Mouse (Mus musculus): ENCODE measurements around the gene Enah. TPM values are rescaled to one million over a fixed set of nuclear protein-coding genes. Genes with fewer than 3 reads are reported as not detected.

The Enah gene
- total RNA-seq, 2 experiments from 2014 or later: 158 to 182 TPM

DNA sequence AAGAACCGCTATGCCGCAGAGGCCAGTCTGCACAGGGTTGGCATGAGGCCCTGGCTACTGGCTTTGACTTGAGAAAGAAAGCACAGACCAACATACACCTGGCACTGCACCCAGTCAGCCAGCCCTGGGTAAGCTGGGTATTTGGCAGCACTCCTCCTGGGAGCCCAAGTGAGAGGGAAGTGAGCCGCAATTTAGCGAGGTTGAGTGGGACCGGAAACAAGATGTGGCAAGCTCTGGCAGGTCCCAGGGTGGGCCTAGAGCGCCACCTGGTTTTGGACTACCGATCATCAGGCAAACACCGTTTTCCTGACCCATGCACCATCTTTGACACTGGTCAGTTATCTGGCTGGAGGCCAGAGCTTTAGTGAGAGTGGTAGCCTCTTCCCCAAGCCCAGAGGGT, 138.3 kb downstream of the Enah start:
- DNase-seq (ENCODE audit: extremely low spot score in 1 of 2, low spot score in 1 of 2): peak in 1 of 2 experiments; percentile 24

DNA sequence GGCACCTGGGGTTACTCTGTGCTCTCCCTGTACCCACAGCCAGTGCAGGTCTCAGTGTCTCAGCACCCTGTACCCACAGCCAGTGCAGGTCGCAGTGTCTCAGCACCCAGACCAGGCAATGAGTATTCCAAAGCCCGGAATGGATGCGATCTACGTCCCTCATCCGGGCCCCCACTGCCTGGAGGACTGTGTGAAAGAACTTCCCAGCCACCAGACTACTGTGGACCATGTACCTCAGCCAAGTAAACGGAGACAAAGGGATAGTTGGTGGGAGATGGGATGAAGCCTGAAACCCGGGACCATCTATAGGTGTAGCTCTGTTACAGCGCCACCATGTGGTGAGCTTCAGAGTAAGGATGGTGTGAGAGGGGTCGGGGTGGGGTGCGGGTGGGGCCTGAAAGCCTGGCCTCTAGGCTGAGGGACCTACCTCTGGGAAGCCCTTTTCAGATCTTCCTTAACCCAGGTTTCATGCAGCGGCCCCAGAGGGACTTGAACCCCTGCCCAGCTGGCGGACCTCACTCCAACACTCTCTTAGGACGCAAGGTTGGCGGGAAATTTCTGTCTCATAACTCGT, 139.0 kb downstream of the Enah start:
- DNase-seq (ENCODE audit: extremely low spot score in 1 of 2, low spot score in 1 of 2): no peak

DNA sequence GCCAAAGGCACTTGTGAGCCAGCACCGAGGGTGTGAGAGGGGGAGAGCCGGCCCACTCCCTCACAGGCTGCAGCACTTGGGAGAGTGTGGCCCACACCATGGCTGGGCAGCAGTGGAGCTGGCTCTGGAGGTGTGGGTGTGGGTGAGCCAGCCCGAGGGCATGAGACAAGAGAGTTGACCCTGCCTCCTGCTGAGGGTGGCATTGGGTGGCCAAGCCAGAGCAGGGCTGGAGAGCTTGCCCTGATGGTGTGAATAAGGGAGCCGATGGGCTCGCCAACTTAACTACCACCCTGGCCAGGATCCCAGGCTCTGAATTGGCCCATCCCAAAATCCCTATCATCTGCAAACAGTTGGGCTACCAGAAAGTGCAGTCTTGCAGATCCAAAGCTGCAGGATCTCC, 141.4 kb downstream of the Enah start:
- no peak for DNase-seq (ENCODE audit: extremely low spot score in 1 of 2, low spot score in 1 of 2)

DNA sequence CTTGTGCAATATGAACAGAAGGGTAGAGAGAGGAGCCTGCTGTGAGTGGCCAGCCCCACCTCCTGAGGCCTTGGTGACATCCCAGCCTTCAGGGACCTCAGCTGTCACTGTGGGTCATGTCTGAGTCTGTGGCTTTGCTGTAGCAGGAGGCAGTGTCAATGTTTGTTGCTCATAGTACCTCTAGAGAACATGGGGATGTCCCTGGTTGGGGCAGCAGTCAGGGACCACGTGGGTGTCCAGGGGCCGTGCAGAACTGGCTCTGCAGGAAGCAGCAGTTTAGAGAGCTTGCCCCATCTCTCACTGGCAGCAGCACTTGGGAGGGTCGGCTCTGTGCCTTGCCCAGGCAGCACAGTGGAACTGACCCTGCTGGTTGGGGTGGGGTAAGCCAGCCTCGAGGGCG, 142.7 kb downstream of the Enah start:
- DNase-seq (ENCODE audit: extremely low spot score in 1 of 2, low spot score in 1 of 2): no peak

- DNase-seq (ENCODE audit: extremely low spot score in 1 of 2, low spot score in 1 of 2): no peak
Measured at GRCm38 (mm10) chr1:181876656-181877055, 143.1 kb downstream of the Enah start.

- DNase-seq (ENCODE audit: extremely low spot score in 1 of 2, low spot score in 1 of 2): no peak
Measured at GRCm38 (mm10) chr1:181873086-181873920, 146.5 kb downstream of the Enah start.

DNA sequence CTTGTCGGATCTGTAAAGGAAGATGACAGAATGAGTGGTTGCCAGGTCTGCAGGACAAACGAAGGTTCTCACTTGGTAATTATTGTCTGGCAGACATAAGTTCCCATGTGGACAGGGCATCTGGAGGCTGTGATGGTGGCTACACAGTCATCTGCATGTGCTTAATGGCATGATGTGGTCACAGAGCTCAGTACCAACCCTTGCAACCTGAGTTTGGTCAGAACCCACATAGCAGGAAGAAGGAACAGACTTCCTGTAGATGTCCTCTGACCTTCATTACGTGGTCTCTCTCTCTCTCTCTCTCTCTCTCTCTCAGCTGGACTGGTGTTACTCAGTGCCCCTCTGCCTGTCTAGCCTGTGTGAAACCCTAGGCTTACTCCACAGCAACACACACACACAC, 147.2 kb downstream of the Enah start:
- DNase-seq (ENCODE audit: extremely low spot score in 1 of 2, low spot score in 1 of 2): no peak

GRCm38 (mm10) chr1:181866429-181867280, 153.1 kb downstream of the Enah start:
- DNase-seq (ENCODE audit: extremely low spot score in 1 of 2, low spot score in 1 of 2): no peak

DNA sequence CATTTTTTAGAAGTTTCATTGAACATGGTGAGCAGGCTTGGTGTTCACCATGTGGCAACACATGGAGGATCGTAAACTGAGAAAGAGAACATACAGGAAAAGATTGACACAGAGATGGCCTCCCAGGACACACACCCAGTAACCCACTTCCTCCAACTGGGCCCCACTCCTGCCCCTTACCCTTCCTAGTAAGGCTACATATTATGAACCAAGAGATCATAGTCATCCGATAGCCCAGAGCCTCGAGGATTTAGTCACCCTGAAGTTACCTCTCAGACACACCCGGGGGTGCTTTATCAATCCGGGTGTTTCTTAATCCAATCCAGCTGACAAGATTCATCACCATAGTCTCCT, 153.9 kb downstream of the Enah start:
- DNase-seq (ENCODE audit: extremely low spot score in 1 of 2, low spot score in 1 of 2): no peak

GRCm38 (mm10) chr1:181864971-181865862, 154.6 kb downstream of the Enah start:
- DNase-seq (ENCODE audit: extremely low spot score in 1 of 2, low spot score in 1 of 2): no peak

GRCm38 (mm10) chr1:181863431-181863830, 156.4 kb downstream of the Enah start:
- DNase-seq (ENCODE audit: extremely low spot score in 1 of 2, low spot score in 1 of 2): no peak

GRCm38 (mm10) chr1:181862676-181863374, 157.0 kb downstream of the Enah start:
- no peak for DNase-seq (ENCODE audit: extremely low spot score in 1 of 2, low spot score in 1 of 2)

DNA sequence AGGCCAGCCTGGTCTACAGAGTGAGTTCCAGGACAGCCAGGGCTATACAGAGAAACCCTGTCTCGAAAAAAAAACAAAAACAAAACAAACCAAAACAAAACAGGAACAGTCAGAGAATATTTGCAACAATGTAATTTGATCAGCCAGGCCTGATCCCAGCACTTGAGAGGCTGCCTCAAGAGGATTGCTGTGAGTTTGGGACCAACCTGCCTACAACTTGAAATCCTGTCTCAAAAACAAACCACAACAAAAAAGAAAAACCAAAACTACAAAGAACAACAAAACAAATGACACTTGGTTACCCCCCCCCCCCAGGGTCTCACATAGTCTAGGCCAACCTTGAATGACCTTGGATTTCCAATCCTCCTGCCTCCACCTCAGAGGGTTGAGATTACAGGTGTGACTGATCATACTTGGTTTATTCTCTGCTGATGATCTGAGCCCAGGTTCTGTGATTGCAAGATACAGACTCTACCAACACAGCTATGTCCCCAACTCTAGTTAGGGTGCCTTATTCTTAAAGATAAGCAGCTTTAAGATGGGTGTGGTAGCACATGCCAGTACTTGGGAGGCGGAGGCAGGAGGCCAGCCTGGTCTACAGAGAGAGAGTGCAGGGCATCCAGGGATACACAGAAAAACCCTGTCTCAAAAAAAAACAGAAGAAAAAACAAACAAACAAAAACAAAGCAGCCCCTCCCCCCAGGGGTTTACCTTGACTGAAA, 158.4 kb downstream of the Enah start:
- DNase-seq (ENCODE audit: extremely low spot score in 1 of 2, low spot score in 1 of 2): no peak

GRCm38 (mm10) chr1:181860659-181861058, 159.1 kb downstream of the Enah start:
- no peak for DNase-seq (ENCODE audit: extremely low spot score in 1 of 2, low spot score in 1 of 2)

DNA sequence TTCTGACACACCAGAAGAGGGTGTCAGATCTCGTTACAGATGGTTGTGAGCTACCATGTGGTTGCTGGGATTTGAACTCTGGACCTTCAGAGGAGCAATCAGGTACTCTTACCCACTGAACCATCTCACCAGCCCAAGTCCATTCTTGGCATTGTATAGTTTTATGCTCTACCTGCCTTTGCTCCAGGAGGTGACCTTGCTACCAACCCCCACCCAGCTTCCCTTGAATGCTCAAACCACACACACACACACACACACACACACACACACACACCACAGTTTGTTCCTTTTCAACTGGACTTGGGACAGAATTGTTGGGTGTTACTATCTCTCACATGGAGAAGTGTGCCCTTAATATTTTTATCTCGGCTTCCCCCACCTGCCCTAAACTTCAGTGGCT, 163.5 kb downstream of the Enah start:
- DNase-seq (ENCODE audit: extremely low spot score in 1 of 2, low spot score in 1 of 2): no peak

GRCm38 (mm10) chr1:181854829-181855228, 165.0 kb downstream of the Enah start:
- no peak for DNase-seq (ENCODE audit: extremely low spot score in 1 of 2, low spot score in 1 of 2)

DNA sequence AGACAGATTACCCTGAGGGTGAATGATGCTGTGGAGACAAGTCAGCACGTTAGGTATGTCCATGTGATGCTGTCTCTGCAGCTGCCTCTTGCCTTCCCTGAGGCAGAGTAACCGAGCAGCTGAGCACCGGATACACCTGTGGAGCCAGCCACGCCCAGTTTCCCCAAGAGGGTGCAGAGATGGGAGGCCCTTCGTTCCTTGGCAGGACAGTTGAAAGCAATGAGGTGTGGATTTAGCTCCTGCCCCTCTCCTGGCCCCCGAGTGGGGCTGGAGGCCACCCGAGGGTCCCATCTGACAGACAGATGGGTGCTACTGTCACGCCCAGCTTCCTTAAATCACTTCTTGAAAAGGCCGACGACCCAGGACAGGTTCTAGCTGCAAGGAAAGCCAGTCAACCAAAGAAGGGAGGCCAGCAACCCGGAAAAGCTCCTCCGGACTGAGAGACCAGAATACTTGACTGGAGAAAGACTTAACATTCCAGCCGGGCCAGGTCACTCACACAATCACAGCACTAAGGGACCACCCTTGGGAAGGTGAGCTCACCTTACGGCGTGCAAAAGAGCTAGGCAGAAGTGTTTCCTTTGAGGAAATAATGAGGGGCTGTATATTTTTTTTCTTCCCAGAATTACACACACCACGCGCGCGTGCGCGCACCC, 166.6 kb downstream of the Enah start:
- DNase-seq (ENCODE audit: extremely low spot score in 1 of 2, low spot score in 1 of 2): no peak

DNA sequence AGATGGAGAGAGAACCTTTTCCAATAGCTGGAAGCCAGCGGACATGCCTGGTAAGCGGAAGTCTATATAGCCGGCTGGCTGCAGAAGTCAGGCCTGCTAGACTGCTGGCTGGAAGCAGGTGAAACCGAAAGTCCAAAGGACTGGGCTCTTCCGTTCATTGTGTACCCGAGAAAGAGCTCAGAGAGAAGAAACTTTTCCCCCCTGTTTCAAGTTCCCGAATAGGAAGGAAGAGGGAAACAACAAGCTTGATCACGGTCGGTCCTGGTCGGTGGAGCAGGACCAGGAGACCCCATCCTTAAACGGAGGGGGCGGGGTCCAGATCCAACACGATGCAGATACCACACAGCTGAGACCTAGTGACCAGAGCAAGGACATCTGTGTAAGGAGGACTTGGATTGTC, 167.3 kb downstream of the Enah start:
- DNase-seq (ENCODE audit: extremely low spot score in 1 of 2, low spot score in 1 of 2): no peak
